Mouse (Mus musculus): ENCODE results near the gene Stxbp3. TPM values are rescaled to one million over a fixed set of nuclear protein-coding genes. Genes with fewer than 3 reads are reported as not detected.
A peak's percentile ranks its signal among the peaks of the same experiment; 100 is the strongest.
"Not testable (repeated sequence)": the region's sequence is repeated elsewhere in the genome, so short reads cannot be mapped to it uniquely, and the experiment has no call there.

The Stxbp3 gene
- 38.7 and 41.5 TPM in 2 replicates for polyA plus RNA-seq (2014; fragmentation: Nextera tagmentation; extraction: Ambion mirVana)

GRCm38 (mm10) chr3:108840000-108840715, at the start of gene Stxbp3:
Gene Stxbp3 (minus strand): TSS chr3:108840526.
- no peaks in the 10 kb centered on the region for H3K9me3 ChIP-seq (ENCODE audit: control insufficient read depth, low read length)
- under 1% methylated on average over 56 of the region's 56 CpGs for WGBS
- ATAC-seq (replicated peaks; ENCODE audit: low FRiP score, low TSS enrichment, low read depth) = peak; percentile 94

GRCm38 (mm10) chr3:108889908-108890307, 49.6 kb upstream of the Stxbp3 start, which contains the start of gene Fndc7:
Gene Fndc7 (minus strand): TSS chr3:108890008.
- no peaks in the 10 kb centered on the region for H3K27me3 ChIP-seq (replicated peaks; ENCODE audit: control insufficient read depth, insufficient read depth, low read length)
- H3K27ac ChIP-seq (ENCODE audit: low read depth) = no peak within 1 kb of the TSS
- DNase-seq (ENCODE audit: low spot score) (no peak), ATAC-seq (replicated peaks; ENCODE audit: low FRiP score, low TSS enrichment, low read depth) (no peak)
- peaks cover 23% of the 10 kb centered on the region for H3K4me1 ChIP-seq (replicated peaks; ENCODE audit: control insufficient read depth, insufficient read depth, low read length)
- H3K9ac ChIP-seq (ENCODE audit: low read length) = no peak within 1 kb of the TSS
- H3K9me3 ChIP-seq (ENCODE audit: control insufficient read depth, low read length) = no peaks in the 10 kb centered on the region
- 92% methylated on average over 1 of the region's 1 CpGs for WGBS
- no peaks in the 10 kb centered on the region for H3K36me3 ChIP-seq (ENCODE audit: control insufficient read depth, insufficient read depth, low read length)
- no peak within 1 kb of the TSS for H3K4me3 ChIP-seq (ENCODE audit: low read depth, low read length)
- no peak within 1 kb of the TSS for H3K4me2 ChIP-seq (ENCODE audit: low read length)

More at GRCm38 (mm10) chr3:108840000-108840715, at the start of gene Stxbp3:
- Histone ChIP-seq H3K4me2 (ENCODE audit: low read length) (peak within 1 kb of the TSS; percentile 59), H3K27me3 (replicated peaks; ENCODE audit: control insufficient read depth, insufficient read depth, low read length) (no peaks in the 10 kb centered on the region), H3K36me3 (ENCODE audit: control insufficient read depth, insufficient read depth, low read length) (peaks cover 7% of the 10 kb centered on the region; the same call in 1 of the 2 replicates), H3K4me3 (ENCODE audit: low read depth, low read length) (peak within 1 kb of the TSS; percentile 76), H3K9ac (ENCODE audit: low read length) (peak within 1 kb of the TSS; percentile 67), H3K4me1 (replicated peaks; ENCODE audit: control insufficient read depth, insufficient read depth, low read length) (peaks cover 8% of the 10 kb centered on the region), H3K27ac (ENCODE audit: low read depth) (peak within 1 kb of the TSS; percentile 81)
- peak; percentile 99 for DNase-seq (ENCODE audit: low spot score)

GRCm38 (mm10) chr3:108887618-108887975, 47.3 kb upstream of the Stxbp3 start:
- no peaks in the 10 kb centered on the region for H3K36me3 ChIP-seq (ENCODE audit: control insufficient read depth, insufficient read depth, low read length)
- H3K9ac ChIP-seq (ENCODE audit: low read length) = no peak overlapping the region
- DNase-seq (ENCODE audit: low spot score) (no peak), ATAC-seq (replicated peaks; ENCODE audit: low FRiP score, low TSS enrichment, low read depth) (no peak)
- H3K9me3 ChIP-seq (ENCODE audit: control insufficient read depth, low read length) = no peaks in the 10 kb centered on the region
- peaks cover 23% of the 10 kb centered on the region for H3K4me1 ChIP-seq (replicated peaks; ENCODE audit: control insufficient read depth, insufficient read depth, low read length)
- no peak overlapping the region for H3K4me2 ChIP-seq (ENCODE audit: low read length)
- WGBS = 90% methylated on average over 3 of the region's 3 CpGs
- H3K27me3 ChIP-seq (replicated peaks; ENCODE audit: control insufficient read depth, insufficient read depth, low read length) = no peaks in the 10 kb centered on the region
- no peak overlapping the region for H3K4me3 ChIP-seq (ENCODE audit: low read depth, low read length)
- H3K27ac ChIP-seq (ENCODE audit: low read depth) = peak overlapping the region; percentile 88; the same call in 1 of the 2 replicates

- DNase-seq (ENCODE audit: low spot score) = no peak
- H3K9ac ChIP-seq (ENCODE audit: low read length) = no peak overlapping the region
- H3K27ac ChIP-seq (ENCODE audit: low read depth) = peak overlapping the region; percentile 88
- no peak overlapping the region; the same call in 1 of the 2 replicates for H3K4me2 ChIP-seq (ENCODE audit: low read length)
- 47% methylated on average over 12 of the region's 12 CpGs for WGBS
- no peaks in the 10 kb centered on the region for H3K36me3 ChIP-seq (ENCODE audit: control insufficient read depth, insufficient read depth, low read length)
- no peaks in the 10 kb centered on the region for H3K27me3 ChIP-seq (replicated peaks; ENCODE audit: control insufficient read depth, insufficient read depth, low read length)
- peaks cover 23% of the 10 kb centered on the region for H3K4me1 ChIP-seq (replicated peaks; ENCODE audit: control insufficient read depth, insufficient read depth, low read length)
- no peak overlapping the region for H3K4me3 ChIP-seq (ENCODE audit: low read depth, low read length)
- H3K9me3 ChIP-seq (ENCODE audit: control insufficient read depth, low read length) = no peaks in the 10 kb centered on the region
- ATAC-seq (replicated peaks; ENCODE audit: low FRiP score, low TSS enrichment, low read depth) = no peak
Observed at GRCm38 (mm10) chr3:108886934-108887617, 46.8 kb upstream of the Stxbp3 start.

- peak; percentile 82 for ATAC-seq (replicated peaks; ENCODE audit: low FRiP score, low TSS enrichment, low read depth)
- 37% methylated on average over 9 of the region's 9 CpGs for WGBS
- H3K4me3 ChIP-seq (ENCODE audit: low read depth, low read length) = no peak overlapping the region
- H3K4me2 ChIP-seq (ENCODE audit: low read length) = no peak overlapping the region
- H3K27me3 ChIP-seq (replicated peaks; ENCODE audit: control insufficient read depth, insufficient read depth, low read length) = no peaks in the 10 kb centered on the region
- H3K9me3 ChIP-seq (ENCODE audit: control insufficient read depth, low read length) = no peaks in the 10 kb centered on the region
- peak overlapping the region; percentile 88 for H3K27ac ChIP-seq (ENCODE audit: low read depth)
- H3K9ac ChIP-seq (ENCODE audit: low read length) = no peak overlapping the region
- H3K4me1 ChIP-seq (replicated peaks; ENCODE audit: control insufficient read depth, insufficient read depth, low read length) = peaks cover 27% of the 10 kb centered on the region
- no peaks in the 10 kb centered on the region for H3K36me3 ChIP-seq (ENCODE audit: control insufficient read depth, insufficient read depth, low read length)
- DNase-seq (ENCODE audit: low spot score) = peak; percentile 62
Observed at GRCm38 (mm10) chr3:108885686-108886530, 45.6 kb upstream of the Stxbp3 start.

GRCm38 (mm10) chr3:108884706-108885289, 44.5 kb upstream of the Stxbp3 start:
- Histone ChIP-seq H3K27ac (ENCODE audit: low read depth) (peak overlapping the region; percentile 88; the same call in 1 of the 2 replicates), H3K27me3 (replicated peaks; ENCODE audit: control insufficient read depth, insufficient read depth, low read length) (no peaks in the 10 kb centered on the region), H3K9me3 (ENCODE audit: control insufficient read depth, low read length) (no peaks in the 10 kb centered on the region), H3K4me1 (replicated peaks; ENCODE audit: control insufficient read depth, insufficient read depth, low read length) (peaks cover 31% of the 10 kb centered on the region), H3K36me3 (ENCODE audit: control insufficient read depth, insufficient read depth, low read length) (no peaks in the 10 kb centered on the region), H3K9ac (ENCODE audit: low read length) (no peak overlapping the region), H3K4me2 (ENCODE audit: low read length) (no peak overlapping the region), H3K4me3 (ENCODE audit: low read depth, low read length) (no peak overlapping the region)
- DNase-seq (ENCODE audit: low spot score) (no peak), ATAC-seq (replicated peaks; ENCODE audit: low FRiP score, low TSS enrichment, low read depth) (no peak)
- 60% methylated on average over 8 of the region's 8 CpGs for WGBS

- WGBS = 90% methylated on average over 2 of the region's 2 CpGs
- ATAC-seq (replicated peaks; ENCODE audit: low FRiP score, low TSS enrichment, low read depth) (no peak), DNase-seq (ENCODE audit: low spot score) (no peak)
- Histone ChIP-seq H3K27ac (ENCODE audit: low read depth) (no peak overlapping the region), H3K9me3 (ENCODE audit: control insufficient read depth, low read length) (no peaks in the 10 kb centered on the region), H3K9ac (ENCODE audit: low read length) (no peak overlapping the region), H3K4me2 (ENCODE audit: low read length) (no peak overlapping the region), H3K27me3 (replicated peaks; ENCODE audit: control insufficient read depth, insufficient read depth, low read length) (no peaks in the 10 kb centered on the region), H3K4me1 (replicated peaks; ENCODE audit: control insufficient read depth, insufficient read depth, low read length) (peaks cover 31% of the 10 kb centered on the region), H3K36me3 (ENCODE audit: control insufficient read depth, insufficient read depth, low read length) (no peaks in the 10 kb centered on the region), H3K4me3 (ENCODE audit: low read depth, low read length) (no peak overlapping the region)
Observed at GRCm38 (mm10) chr3:108883067-108883466, 42.7 kb upstream of the Stxbp3 start.

GRCm38 (mm10) chr3:108881873-108882272, 41.5 kb upstream of the Stxbp3 start:
- not testable (repeated sequence) for H3K4me2 ChIP-seq (ENCODE audit: low read length); ATAC-seq (replicated peaks; ENCODE audit: low FRiP score, low TSS enrichment, low read depth); H3K4me3 ChIP-seq (ENCODE audit: low read depth, low read length); H3K36me3 ChIP-seq (ENCODE audit: control insufficient read depth, insufficient read depth, low read length); H3K9me3 ChIP-seq (ENCODE audit: control insufficient read depth, low read length); DNase-seq (ENCODE audit: low spot score); H3K27me3 ChIP-seq (replicated peaks; ENCODE audit: control insufficient read depth, insufficient read depth, low read length); H3K9ac ChIP-seq (ENCODE audit: low read length)
- 30% methylated on average over 4 of the region's 4 CpGs for WGBS
- H3K27ac ChIP-seq (ENCODE audit: low read depth) = peak overlapping the region; percentile 87
- H3K4me1 ChIP-seq (replicated peaks; ENCODE audit: control insufficient read depth, insufficient read depth, low read length) = peaks cover 24% of the 10 kb centered on the region

All from intestine, embryonic 14.5 days (tissue).